Mouse (Mus musculus) forebrain, postnatal 0 days (tissue): ENCODE results near the gene Lsm10. TPM values are rescaled to one million over a fixed set of nuclear protein-coding genes. Genes with fewer than 3 reads are reported as not detected.

Source experiments
- ATAC-seq: fragments of 200-750 bp; cut with Nextera tagmentation; 2 replicates; pipeline ENCODE4 v1.8.0; 2017; ENCODE audit warnings: mild to moderate bottlenecking, moderate library complexity
- DNase-seq: peaks from one replicate; pipeline ENCODE4 v3.0.0-alpha.2; 2015
- H3K27ac ChIP-seq: fragments of 300-500 bp; sonication (generic); 2 replicates; pipeline ENCODE4 v1.5.1; 2014; ENCODE audit warnings: low read depth, mild to moderate bottlenecking, antibody characterized with exemption, low read length, moderate library complexity, mixed read lengths
- H3K27me3 ChIP-seq: fragments of 300-500 bp; sonication (generic); 2 replicates; pipeline ENCODE4 v1.6.1; 2014; ENCODE audit warnings: mild to moderate bottlenecking, low read length, mixed read lengths; ENCODE audit not compliant: insufficient read depth
- H3K36me3 ChIP-seq: fragments of 300-500 bp; sonication (generic); 2 replicates; pipeline ENCODE4 v1.6.1; 2014; ENCODE audit warnings: mild to moderate bottlenecking, moderate library complexity; ENCODE audit not compliant: insufficient read depth
- H3K4me1 ChIP-seq: fragments of 300-500 bp; sonication (generic); 2 replicates; pipeline ENCODE4 v1.6.1; 2014; ENCODE audit warnings: antibody characterized with exemption; ENCODE audit not compliant: insufficient read depth
- H3K4me2 ChIP-seq: fragments of 300-500 bp; sonication (generic); 2 replicates; pipeline ENCODE4 v1.6.1; 2014; ENCODE audit warnings: low read depth, mild to moderate bottlenecking, moderate library complexity
- H3K4me3 ChIP-seq: fragments of 300-500 bp; sonication (generic); 2 replicates; pipeline ENCODE4 v1.5.1; 2014; ENCODE audit warnings: low read depth, low read length, mixed read lengths
- H3K9ac ChIP-seq: fragments of 300-500 bp; sonication (generic); 2 replicates; pipeline ENCODE4 v1.6.1; 2014; ENCODE audit warnings: mild to moderate bottlenecking
- H3K9me3 ChIP-seq: fragments of 300-500 bp; sonication (generic); 2 replicates; pipeline ENCODE4 v1.6.1; 2016; ENCODE audit warnings: low read length
- CTCF ChIP-seq: sonication (generic); IDR thresholded peaks from 2 replicates; pipeline ENCODE4 v1.5.1; 2016; ENCODE audit warnings: antibody characterized with exemption, control low read depth, low read depth
- WGBS: fragments of 180-500 bp; shearing (Covaris S2); extraction: QIAGEN DNeasy Blood & Tissue Kit; methylation state at CpG from one replicate; pipeline ENCODE4 v1.1.7; 2014; 5-methylcytosine and 5-hydroxymethylcytosine counted together
- polyA plus RNA-seq: library from polyadenylated mRNA; unstranded; fragments of >200 nt; fragmentation: Nextera tagmentation; extraction: Ambion mirVana; gene quantifications from 2 replicates; pipeline ENCODE4 v1.2.1, GENCODE M21; 2015
- total RNA-seq: library from RNA; depleted of rRNA; stranded (reverse); fragments of >200 nt; gene quantifications from 2 replicates; pipeline ENCODE4 v1.2.3, GENCODE M21; 2014

Lsm10 gene
- total and polyA plus RNA-seq, 2 experiments from 2014 or later, result 37.1 to 59.5 TPM

DNA sequence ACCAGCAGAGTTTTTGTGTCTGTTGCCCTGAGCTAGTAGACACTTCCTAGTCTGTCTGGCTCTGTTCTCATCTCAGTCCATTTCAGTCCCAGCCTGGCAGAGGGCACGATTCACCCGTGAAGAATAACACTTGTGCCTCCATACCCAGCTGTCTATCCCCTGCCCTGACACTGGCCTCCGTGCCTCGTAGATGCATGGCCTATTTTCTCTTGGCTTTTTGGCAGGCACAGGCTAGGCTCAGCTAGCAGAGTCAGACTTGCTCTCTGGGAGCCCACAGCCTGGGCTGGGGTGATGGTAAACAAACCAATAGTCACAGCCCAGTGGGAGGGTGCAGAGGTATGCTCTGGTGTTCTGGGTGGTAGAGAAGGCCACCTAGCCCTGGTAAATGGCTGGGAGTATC, 16.8 kb downstream of the Lsm10 start:
- H3K27me3 ChIP-seq, result no peaks in the 10 kb centered on the region
- no peak overlapping the region for H3K4me2 ChIP-seq
- no peaks in the 10 kb centered on the region for H3K36me3 ChIP-seq
- H3K4me3 ChIP-seq, result no peak overlapping the region
- 61% methylated on average over 4 of the region's 4 CpGs for WGBS
- no peak for ATAC-seq
- H3K9me3 ChIP-seq, result no peaks in the 10 kb centered on the region
- no peak for TF ChIP-seq CTCF
- no peak for DNase-seq
- H3K9ac ChIP-seq, result no peak overlapping the region
- H3K4me1 ChIP-seq, result peaks cover 13% of the 10 kb centered on the region
- no peak overlapping the region for H3K27ac ChIP-seq

DNA sequence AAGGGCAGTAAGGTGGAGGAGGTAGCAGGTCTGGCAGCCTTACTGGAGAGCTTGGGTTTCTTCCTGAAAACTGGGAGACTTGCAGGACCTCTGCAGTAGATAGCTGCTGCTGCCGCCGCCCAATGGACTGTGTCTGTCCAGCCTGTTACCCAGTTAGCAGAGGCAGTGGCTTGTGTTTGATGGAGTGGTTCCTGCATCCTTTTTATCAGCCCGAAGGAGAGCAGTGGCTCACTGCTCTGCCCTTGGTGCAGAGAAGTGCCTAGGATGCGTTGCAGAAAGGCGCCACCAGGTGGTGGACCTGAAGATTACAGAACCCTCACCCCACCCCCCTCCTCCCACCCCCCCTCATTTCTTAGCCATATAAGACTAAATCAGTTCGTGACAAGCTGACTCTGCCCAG, 17.5 kb downstream of the Lsm10 start:
- Histone ChIP-seq H3K36me3 (no peaks in the 10 kb centered on the region), H3K4me2 (no peak overlapping the region), H3K27ac (no peak overlapping the region), H3K27me3 (no peaks in the 10 kb centered on the region), H3K9me3 (no peaks in the 10 kb centered on the region), H3K4me3 (no peak overlapping the region), H3K9ac (no peak overlapping the region), H3K4me1 (peaks cover 16% of the 10 kb centered on the region)
- peak; percentile 34 for DNase-seq
- peak; percentile 55 for TF ChIP-seq CTCF
- 23% methylated on average over 6 of the region's 6 CpGs for WGBS
- ATAC-seq, result no peak

DNA sequence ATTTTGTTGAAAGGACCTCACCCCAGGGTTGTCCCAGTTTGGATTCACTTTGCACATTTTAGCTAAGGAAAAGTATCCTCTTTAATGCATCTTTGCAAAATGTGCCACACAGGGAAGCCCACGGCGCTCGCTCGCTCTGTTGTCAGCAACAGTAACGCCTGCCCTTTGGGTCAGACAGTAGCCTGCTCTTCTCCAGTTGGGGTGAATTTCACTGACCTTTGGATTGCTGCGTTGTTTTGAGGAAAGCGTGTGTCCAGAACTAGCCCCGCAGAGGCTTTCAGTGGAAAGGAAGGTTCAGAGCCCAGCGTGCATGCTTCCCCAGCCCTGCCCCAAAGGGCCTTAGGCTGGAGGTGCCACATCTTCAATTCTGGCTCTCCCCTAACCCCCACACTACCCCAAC, 19.0 kb downstream of the Lsm10 start:
- H3K4me3 ChIP-seq, result no peak overlapping the region
- H3K4me1 ChIP-seq, result peaks cover 11% of the 10 kb centered on the region
- H3K27ac ChIP-seq, result no peak overlapping the region
- H3K9me3 ChIP-seq, result no peaks in the 10 kb centered on the region
- no peak overlapping the region for H3K4me2 ChIP-seq
- H3K27me3 ChIP-seq, result no peaks in the 10 kb centered on the region
- ATAC-seq, result no peak
- no peak for TF ChIP-seq CTCF
- H3K36me3 ChIP-seq, result no peaks in the 10 kb centered on the region
- WGBS, result 93% methylated on average over 9 of the region's 9 CpGs
- no peak overlapping the region for H3K9ac ChIP-seq
- DNase-seq, result no peak

GRCm38 (mm10) chr4:126115871-126116521, 19.6 kb downstream of the Lsm10 start:
- Histone ChIP-seq H3K9ac (no peak overlapping the region), H3K27ac (no peak overlapping the region), H3K4me2 (no peak overlapping the region), H3K9me3 (no peaks in the 10 kb centered on the region), H3K4me1 (peaks cover 5% of the 10 kb centered on the region; the same call in 1 of the 2 replicates), H3K4me3 (no peak overlapping the region), H3K27me3 (no peaks in the 10 kb centered on the region), H3K36me3 (no peaks in the 10 kb centered on the region)
- DNase-seq, result no peak
- ATAC-seq, result no peak
- 72% methylated on average over 6 of the region's 6 CpGs for WGBS
- TF ChIP-seq CTCF, result no peak

GRCm38 (mm10) chr4:126117116-126117515, 20.7 kb downstream of the Lsm10 start:
- Histone ChIP-seq H3K27me3 (no peaks in the 10 kb centered on the region), H3K4me2 (no peak overlapping the region), H3K36me3 (no peaks in the 10 kb centered on the region), H3K4me3 (no peak overlapping the region), H3K27ac (no peak overlapping the region), H3K4me1 (peaks cover 3% of the 10 kb centered on the region; the same call in 1 of the 2 replicates), H3K9ac (no peak overlapping the region), H3K9me3 (no peaks in the 10 kb centered on the region)
- TF ChIP-seq CTCF, result no peak
- no peak for DNase-seq
- no peak for ATAC-seq
- 63% methylated on average over 8 of the region's 8 CpGs for WGBS

DNA sequence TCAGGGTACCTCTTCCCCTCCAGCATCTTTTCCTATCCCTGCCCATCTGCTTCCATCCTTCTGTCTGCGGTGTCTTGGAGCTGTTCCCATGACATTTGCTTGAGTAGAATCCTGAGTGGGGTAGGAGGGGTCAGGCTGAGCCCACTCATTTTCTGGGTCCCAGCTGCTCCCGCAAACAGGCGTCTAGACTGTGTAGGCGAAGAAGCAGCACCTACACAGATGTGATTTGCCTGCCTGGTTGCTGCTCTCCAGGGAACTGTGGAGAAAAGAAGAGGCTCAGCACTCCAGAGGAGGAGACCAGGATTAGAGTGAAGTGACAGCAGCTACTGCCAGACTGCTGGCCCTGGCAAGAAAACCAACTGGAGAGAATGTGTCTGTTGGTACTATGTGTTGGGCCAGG, 22.2 kb downstream of the Lsm10 start:
- no peak for DNase-seq
- ATAC-seq, result peak; percentile 59
- 57% methylated on average over 4 of the region's 4 CpGs for WGBS

DNA sequence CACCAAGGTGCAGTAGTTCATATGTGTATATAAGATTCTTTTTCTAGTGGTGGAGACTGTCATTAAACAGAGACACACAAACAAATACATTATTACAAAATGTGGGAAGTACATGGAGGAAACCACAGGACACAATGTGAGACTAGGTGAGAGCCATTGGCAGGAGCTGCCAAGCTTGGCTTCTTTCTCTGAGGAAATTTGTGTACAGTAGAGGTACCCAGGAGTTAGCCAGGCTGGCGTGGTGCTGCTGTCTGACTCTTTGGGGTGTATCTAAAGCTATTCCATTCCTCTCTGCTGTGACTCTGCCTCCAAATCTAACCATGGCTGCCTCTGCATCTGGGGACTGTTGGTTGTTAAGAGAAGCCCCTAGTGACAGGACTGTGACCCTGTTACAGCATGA, 22.6 kb downstream of the Lsm10 start:
- H3K4me3 ChIP-seq, result no peak overlapping the region
- no peak for ATAC-seq
- no peak overlapping the region for H3K9ac ChIP-seq
- no peak for DNase-seq
- no peak for TF ChIP-seq CTCF
- H3K36me3 ChIP-seq, result peaks cover 3% of the 10 kb centered on the region
- H3K4me2 ChIP-seq, result no peak overlapping the region
- no peak overlapping the region for H3K27ac ChIP-seq
- no peaks in the 10 kb centered on the region for H3K9me3 ChIP-seq
- peaks cover 3% of the 10 kb centered on the region; the same call in 1 of the 2 replicates for H3K4me1 ChIP-seq
- no peaks in the 10 kb centered on the region for H3K27me3 ChIP-seq
- WGBS, result 75% methylated on average over 1 of the region's 1 CpGs

More for the DNA sequence above, 22.2 kb downstream of the Lsm10 start:
- Histone ChIP-seq H3K27me3 (no peaks in the 10 kb centered on the region), H3K4me1 (peaks cover 3% of the 10 kb centered on the region; the same call in 1 of the 2 replicates), H3K9ac (no peak overlapping the region), H3K4me2 (no peak overlapping the region), H3K9me3 (no peaks in the 10 kb centered on the region), H3K36me3 (peaks cover 1% of the 10 kb centered on the region), H3K27ac (0 out of 2 replicates have a peak overlapping the region, but pooled peaks have one; percentile 22), H3K4me3 (no peak overlapping the region)
- TF ChIP-seq CTCF, result no peak
